Mouse (Mus musculus) embryonic stem cell, embryonic (primary cell): ENCODE measurements at regions not wholly inside any gene's neighbourhood (a gene's known extent, or its start where the extent isn't known, plus 50 kb on each side); places are given as distances from the start of the nearest gene placed in this dataset.

Experiments
- CTCF ChIA-PET, 4 experiments: fragments of 300-600 bp in 2 of 4; fragments of 350-600 bp in 2 of 4; sonication (Branson Sonifier 250); formaldehyde crosslinking; loops; one replicate each; lab custom pipeline; 2022; ENCODE audit warnings: inconsistent platforms in 2 of 4; lab: Charles Lee
- POLR2A ChIA-PET, 4 experiments: fragments of 300-600 bp in 2 of 4; fragments of 350-600 bp in 2 of 4; sonication (Branson Sonifier 250); formaldehyde crosslinking; loops; one replicate each; lab custom pipeline; 2022; ENCODE audit warnings: antibody characterized with exemption in 4 of 4, inconsistent platforms in 1 of 4; lab: Charles Lee

GRCm38 (mm10) chr9:63896073-63896807 is 125.6 kb downstream of the Smad6 start:
- POLR2A ChIA-PET, result interaction anchor here in 1 of 4 experiments (0.6 kb wide), 1 partner anchor 619 kb away, joined by 8 read pairs; no protein-coding TSS in a partner anchor
- CTCF ChIA-PET, result interaction anchor here in 2 of 4 experiments (0.5 to 1.5 kb wide), 3 partner anchors 13 to 129 kb away, joined by 3 to 8 read pairs (median 7); no protein-coding TSS in a partner anchor

- CTCF ChIA-PET, result interaction anchor here in 2 of 4 experiments (0.9 to 4.1 kb wide), 6 partner anchors 9 to 227 kb away, joined by 3 to 13 read pairs (median 7); no protein-coding TSS in a partner anchor
- POLR2A ChIA-PET, result interaction anchor here in 2 of 4 experiments (1.0 to 2.6 kb wide), 5 partner anchors 11 to 359 kb away, joined by 3 to 15 read pairs (median 3); no protein-coding TSS in a partner anchor
Observed at GRCm38 (mm10) chr9:63892235-63892971, 129.5 kb downstream of the Smad6 start.

GRCm38 (mm10) chr9:63890717-63891116 is 131.1 kb downstream of the Smad6 start:
- POLR2A ChIA-PET, result interaction anchor here in 1 of 4 experiments (2.6 kb wide), 1 partner anchor 10 kb away, joined by 15 read pairs; no protein-coding TSS in a partner anchor

DNA sequence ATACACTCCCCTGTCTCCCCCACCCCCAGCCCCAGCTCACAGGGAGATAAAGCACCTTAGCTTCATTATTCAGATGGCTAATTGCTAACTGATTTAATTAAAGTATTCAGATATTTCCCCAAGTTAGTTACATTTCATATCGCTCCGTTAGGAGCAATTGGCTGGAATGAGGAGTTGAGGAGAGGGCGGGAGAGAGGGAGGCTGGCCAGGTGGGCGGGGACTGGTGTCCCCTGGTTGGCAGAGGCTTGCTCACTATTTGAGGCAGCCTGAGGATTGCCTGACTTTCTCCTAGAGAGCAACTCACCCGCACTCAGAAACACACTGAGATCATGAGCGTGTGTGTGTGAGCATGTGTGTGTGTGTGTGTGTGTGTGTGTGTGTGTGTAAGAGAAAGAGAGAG is 131.8 kb upstream of the Smad3 start:
- POLR2A ChIA-PET, result interaction anchor here in 2 of 4 experiments (0.5 to 1.1 kb wide), 3 partner anchors 13 to 558 kb away, joined by 3 to 4 read pairs (median 3); no protein-coding TSS in a partner anchor
- CTCF ChIA-PET, result interaction anchor here in 2 of 4 experiments (0.6 to 4.1 kb wide), 4 partner anchors 8 to 20 kb away, joined by 3 to 13 read pairs (median 3); no protein-coding TSS in a partner anchor

More at GRCm38 (mm10) chr9:63890717-63891116, 131.1 kb downstream of the Smad6 start:
- CTCF ChIA-PET, result interaction anchor here in 2 of 4 experiments (1.2 to 4.1 kb wide), 4 partner anchors 19 to 229 kb away, joined by 3 to 13 read pairs (median 7); no protein-coding TSS in a partner anchor

DNA sequence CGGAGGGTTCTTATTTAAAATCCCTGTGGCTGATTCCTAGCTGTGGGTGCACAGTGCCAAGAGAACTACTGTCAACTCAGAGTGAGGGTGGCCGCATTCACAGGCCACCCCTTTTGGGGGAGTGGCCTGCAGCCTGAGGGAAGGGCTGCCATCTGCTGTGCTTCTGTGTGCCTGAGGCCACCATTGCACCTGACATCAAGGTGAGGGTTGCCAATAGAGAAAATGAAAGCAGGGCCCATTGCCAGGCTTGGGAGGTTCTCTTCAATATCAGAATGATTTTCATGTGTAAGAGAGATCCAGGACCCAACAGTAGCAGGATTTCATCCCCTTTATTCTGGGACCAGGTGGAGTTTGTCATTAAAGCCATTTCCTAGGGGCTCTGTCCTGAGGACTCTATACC is 127.2 kb upstream of the Smad3 start:
- POLR2A ChIA-PET, result interaction anchor here in 1 of 4 experiments (0.7 kb wide), 2 partner anchors 9 to 1312 kb away, joined by 3 read pairs; no protein-coding TSS in a partner anchor
- CTCF ChIA-PET, result interaction anchor here in 1 of 4 experiments (0.7 to 5.0 kb wide), 5 partner anchors 9 to 71 kb away, joined by 3 to 34 read pairs (median 7); no protein-coding TSS in a partner anchor

DNA sequence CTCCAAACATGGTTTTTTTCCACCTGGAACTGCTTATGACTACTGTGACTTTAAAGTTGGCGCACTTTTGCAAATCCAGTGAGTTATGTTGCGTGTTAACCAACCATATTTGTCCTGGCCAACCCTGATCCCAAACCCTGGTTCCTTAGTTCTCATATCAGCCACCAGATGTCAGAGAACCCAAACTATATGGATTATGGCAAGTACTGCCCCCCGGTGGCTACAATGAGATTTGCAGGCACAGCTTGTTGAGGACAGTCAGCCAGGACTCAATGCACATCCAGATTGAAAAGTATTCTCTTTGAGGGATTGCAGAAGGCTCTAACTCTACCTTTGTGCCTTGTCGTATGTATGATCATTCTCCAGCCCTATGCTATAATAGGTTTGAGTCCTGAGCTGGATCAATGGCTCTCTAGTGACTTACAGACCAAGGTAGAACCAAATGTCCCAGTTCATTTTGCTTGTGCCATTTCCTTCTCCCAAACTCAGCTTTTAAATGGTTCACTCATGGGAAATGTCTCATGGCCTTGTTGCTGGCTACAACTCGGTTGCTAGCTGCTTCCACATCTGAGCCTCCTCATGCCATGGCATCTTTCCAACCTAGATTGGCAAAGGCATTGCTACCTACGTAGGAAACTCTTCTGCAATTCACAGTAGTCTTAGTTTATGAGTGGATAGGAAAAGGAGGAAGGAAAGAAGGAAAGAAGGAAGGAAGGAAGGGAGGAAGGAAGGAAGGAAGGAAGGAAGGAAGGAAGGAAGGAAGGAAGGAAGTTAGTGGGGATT is 126.1 kb upstream of the Smad3 start:
- POLR2A ChIA-PET, result interaction anchor here in 2 of 4 experiments (0.6 to 1.1 kb wide), 2 partner anchors 44 to 444 kb away, joined by 3 read pairs; no protein-coding TSS in a partner anchor

GRCm38 (mm10) chr9:63881692-63882091 is 123.9 kb upstream of the Smad3 start:
- POLR2A ChIA-PET, result interaction anchor here in 3 of 4 experiments (0.5 to 4.6 kb wide), 8 partner anchors 11 to 1234 kb away, joined by 3 to 15 read pairs (median 3); no protein-coding TSS in a partner anchor
- CTCF ChIA-PET, result interaction anchor here (0.5 to 2.2 kb wide), 34 partner anchors 8 to 1569 kb away, joined by 3 to 10 read pairs (median 4); no protein-coding TSS in a partner anchor

More for the DNA sequence above, 126.1 kb upstream of the Smad3 start:
- CTCF ChIA-PET, result interaction anchor here (0.5 to 5.0 kb wide), 25 partner anchors 9 to 393 kb away, joined by 3 to 34 read pairs (median 3); partner anchors contain the start of gene Map2k1 (in 1 of the 4)

DNA sequence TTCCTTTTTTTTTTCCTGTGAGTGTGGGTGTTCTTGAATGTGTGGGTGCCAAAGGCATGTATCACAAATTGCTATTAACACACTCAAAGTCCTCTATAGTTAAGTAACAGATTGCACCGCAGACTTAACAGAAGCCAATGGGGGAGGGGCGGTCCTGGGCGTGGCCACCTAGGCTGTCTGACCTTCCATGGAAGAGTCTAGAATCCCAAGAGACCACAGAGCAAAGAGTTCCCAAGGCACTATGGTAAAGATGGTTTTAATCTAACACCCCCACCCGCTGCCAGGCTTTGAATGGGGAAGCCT is 123.4 kb upstream of the Smad3 start:
- POLR2A ChIA-PET, result interaction anchor here in 3 of 4 experiments (0.5 to 4.6 kb wide), 8 partner anchors 11 to 1233 kb away, joined by 3 to 15 read pairs (median 3); no protein-coding TSS in a partner anchor
- CTCF ChIA-PET, result interaction anchor here (0.5 to 2.2 kb wide), 27 partner anchors 8 to 1569 kb away, joined by 3 to 10 read pairs (median 4); no protein-coding TSS in a partner anchor

DNA sequence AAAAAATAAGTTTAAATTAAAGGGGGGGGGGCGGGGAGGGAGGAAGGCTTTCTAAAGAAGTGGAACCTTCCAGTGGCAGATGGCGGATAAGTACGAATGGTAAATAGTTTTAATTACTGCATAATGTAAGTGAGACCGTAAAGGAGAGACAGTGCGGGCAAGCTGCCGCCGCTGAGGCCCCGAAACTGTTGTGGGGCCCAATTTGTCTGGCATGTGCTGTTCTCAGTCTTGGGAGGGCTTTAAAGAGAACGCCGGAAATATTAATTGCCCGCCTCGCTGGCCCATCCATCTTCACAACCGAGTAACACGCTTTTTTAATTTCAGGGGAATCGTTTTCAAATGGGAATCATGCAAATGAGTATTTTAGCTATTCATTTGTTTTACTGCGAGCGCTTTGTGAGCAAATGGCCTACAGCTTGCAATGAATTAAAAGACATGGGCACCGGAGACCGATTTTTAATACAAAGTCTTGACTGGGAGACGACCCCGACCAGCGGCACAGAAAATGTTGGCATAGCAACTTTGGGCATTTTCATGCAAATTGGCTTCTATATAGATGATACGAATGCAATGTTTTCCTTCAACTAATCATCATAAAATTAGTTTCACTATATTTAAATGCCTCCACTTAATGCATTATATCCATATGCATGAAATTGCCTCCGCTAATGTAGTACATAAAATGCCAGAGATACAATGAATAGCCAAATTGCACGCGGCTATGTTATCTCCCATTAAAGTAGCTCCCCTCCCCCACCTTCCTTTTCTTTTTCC is 122.9 kb upstream of the Smad3 start:
- POLR2A ChIA-PET, result interaction anchor here in 3 of 4 experiments (0.5 to 4.6 kb wide), 8 partner anchors 12 to 1318 kb away, joined by 3 to 15 read pairs (median 4); no protein-coding TSS in a partner anchor

GRCm38 (mm10) chr9:63879710-63880428 is 122.1 kb upstream of the Smad3 start:
- ChIA-PET CTCF (interaction anchor here in 3 of 4 experiments (0.6 to 2.2 kb wide), 10 partner anchors 30 to 1034 kb away, joined by 3 to 9 read pairs (median 4); no protein-coding TSS in a partner anchor), POLR2A (interaction anchor here (0.5 to 4.6 kb wide), 11 partner anchors 12 to 1502 kb away, joined by 3 to 15 read pairs (median 3); partner anchors contain the start of gene Cln6 (in 1 of the 4))

More for the DNA sequence above, 122.9 kb upstream of the Smad3 start:
- CTCF ChIA-PET, result interaction anchor here in 2 of 4 experiments (0.6 to 2.2 kb wide), 14 partner anchors 9 to 1035 kb away, joined by 3 to 10 read pairs (median 4); no protein-coding TSS in a partner anchor

GRCm38 (mm10) chr9:63877864-63878263 is 120.1 kb upstream of the Smad3 start:
- ChIA-PET CTCF (interaction anchor here in 2 of 4 experiments (0.6 to 2.4 kb wide), 3 partner anchors 32 to 380 kb away, joined by 4 to 10 read pairs (median 4); no protein-coding TSS in a partner anchor), POLR2A (interaction anchor here in 2 of 4 experiments (0.8 to 1.9 kb wide), 4 partner anchors 13 to 404 kb away, joined by 3 to 5 read pairs (median 4); partner anchors contain the start of gene Tipin (in 1 of the 2))

DNA sequence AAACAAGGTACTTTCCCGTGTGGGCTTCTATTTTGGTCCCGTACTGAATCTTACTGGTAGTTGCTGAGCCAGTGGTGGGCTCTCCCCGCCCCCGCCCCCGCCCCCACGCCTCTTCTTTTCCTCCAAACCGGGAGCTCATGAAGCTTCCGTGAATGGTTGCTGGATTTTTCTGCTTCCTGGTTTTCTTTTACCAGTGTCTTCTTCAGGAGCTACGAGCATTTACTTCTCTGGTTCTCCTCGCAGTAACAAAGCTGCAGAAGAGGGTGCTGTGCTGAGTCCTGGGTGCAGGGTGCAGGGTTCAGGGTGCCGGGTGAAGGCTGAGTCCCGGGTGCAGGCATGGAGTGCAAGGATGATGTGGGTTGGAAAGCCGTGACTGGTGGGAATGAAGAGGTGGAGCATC is 119.1 kb upstream of the Smad3 start:
- ChIA-PET POLR2A (interaction anchor here in 3 of 4 experiments (0.6 to 2.2 kb wide), 16 partner anchors 9 to 1100 kb away, joined by 3 to 7 read pairs (median 4); partner anchors contain the start of gene Tipin (in 1 of the 3)), CTCF (interaction anchor here in 3 of 4 experiments (0.6 to 2.4 kb wide), 9 partner anchors 9 to 1753 kb away, joined by 3 to 10 read pairs (median 5); no protein-coding TSS in a partner anchor)

GRCm38 (mm10) chr9:63876023-63876422 is 118.2 kb upstream of the Smad3 start:
- CTCF ChIA-PET, result interaction anchor here (0.5 to 2.4 kb wide), 6 partner anchors 10 to 224 kb away, joined by 4 to 10 read pairs (median 5); no protein-coding TSS in a partner anchor
- POLR2A ChIA-PET, result interaction anchor here in 2 of 4 experiments (0.5 to 2.2 kb wide), 10 partner anchors 10 to 406 kb away, joined by 3 to 7 read pairs (median 4); no protein-coding TSS in a partner anchor

GRCm38 (mm10) chr9:63875193-63875592 is 117.4 kb upstream of the Smad3 start:
- ChIA-PET POLR2A (interaction anchor here in 3 of 4 experiments (0.6 to 1.4 kb wide), 13 partner anchors 11 to 1414 kb away, joined by 3 to 10 read pairs (median 4); no protein-coding TSS in a partner anchor), CTCF (interaction anchor here in 3 of 4 experiments (0.5 to 1.7 kb wide), 24 partner anchors 8 to 1046 kb away, joined by 3 to 12 read pairs (median 5); no protein-coding TSS in a partner anchor)
